Mouse (Mus musculus) left cerebral cortex, postnatal 36 days (tissue): ENCODE results near the gene Slc29a3. TPM values are rescaled to one million over a fixed set of nuclear protein-coding genes. Genes with fewer than 3 reads are reported as not detected.

Source experiments
- DNase-seq, 2 experiments: peaks; one replicate each; pipeline ENCODE4 v3.0.0; 2021 to 2022; ENCODE audit warnings: low spot score in 2 of 2, mixed read lengths in 1 of 2
- intact Hi-C: fragments of 180-260 bp; cut with DNase I; formaldehyde crosslinking; loops from one replicate; pipeline ENCODE4 v1.15.1; 2025
- total RNA-seq, 2 experiments: library from RNA; stranded (reverse); gene quantifications; 2 replicates each; pipeline ENCODE4 v1.2.3; 2021

Gene Slc29a3
- total RNA-seq, 2 experiments from 2014 or later, result 15.5 to 18.4 TPM

DNA sequence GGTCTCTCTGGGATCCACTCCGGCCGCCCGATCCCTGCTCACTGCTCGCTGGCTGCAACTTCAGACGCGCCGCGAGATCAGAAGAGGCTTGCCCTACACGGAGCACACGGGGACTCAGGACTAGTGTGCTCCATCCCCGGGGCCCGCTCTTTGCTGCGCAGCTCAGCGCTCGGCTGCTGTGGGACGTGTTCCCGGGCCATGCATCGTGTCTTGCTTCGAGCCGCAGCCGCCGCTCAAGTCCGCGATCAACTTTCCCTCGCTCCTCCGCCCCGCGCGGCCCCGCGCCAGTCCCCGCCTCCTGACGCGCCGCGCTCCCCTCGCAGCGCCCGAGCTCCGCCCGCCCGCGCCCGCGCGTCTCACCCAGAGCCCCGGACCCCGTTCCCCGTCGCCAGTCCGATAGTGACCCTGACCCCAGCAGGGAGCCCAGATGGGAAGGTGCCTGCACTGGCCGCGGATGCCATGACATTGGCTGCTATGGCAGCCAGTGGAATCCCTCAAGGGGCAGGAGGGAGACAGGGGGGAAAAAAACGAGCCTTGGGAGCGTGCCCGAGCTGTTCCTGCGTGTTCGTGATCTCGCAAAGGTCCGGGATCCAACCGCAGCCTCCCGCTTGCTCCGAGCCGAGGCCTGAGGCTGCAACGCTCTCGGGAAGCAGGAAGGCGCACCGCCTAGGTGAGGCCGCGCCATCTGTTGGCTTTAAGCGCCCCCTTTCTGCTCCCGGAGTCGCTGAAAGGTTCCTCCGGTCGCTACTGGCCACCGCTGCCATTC, 65.4 kb downstream of the Slc29a3 start:
- peak; percentile 49 to 62 for DNase-seq
- intact Hi-C loops, result loop anchor here (2.0 kb wide), 1 partner anchor 156 kb away; no protein-coding TSS in a partner anchor

GRCm38 (mm10) chr10:60686641-60686975, 66.0 kb downstream of the Slc29a3 start:
- no peak for DNase-seq

DNA sequence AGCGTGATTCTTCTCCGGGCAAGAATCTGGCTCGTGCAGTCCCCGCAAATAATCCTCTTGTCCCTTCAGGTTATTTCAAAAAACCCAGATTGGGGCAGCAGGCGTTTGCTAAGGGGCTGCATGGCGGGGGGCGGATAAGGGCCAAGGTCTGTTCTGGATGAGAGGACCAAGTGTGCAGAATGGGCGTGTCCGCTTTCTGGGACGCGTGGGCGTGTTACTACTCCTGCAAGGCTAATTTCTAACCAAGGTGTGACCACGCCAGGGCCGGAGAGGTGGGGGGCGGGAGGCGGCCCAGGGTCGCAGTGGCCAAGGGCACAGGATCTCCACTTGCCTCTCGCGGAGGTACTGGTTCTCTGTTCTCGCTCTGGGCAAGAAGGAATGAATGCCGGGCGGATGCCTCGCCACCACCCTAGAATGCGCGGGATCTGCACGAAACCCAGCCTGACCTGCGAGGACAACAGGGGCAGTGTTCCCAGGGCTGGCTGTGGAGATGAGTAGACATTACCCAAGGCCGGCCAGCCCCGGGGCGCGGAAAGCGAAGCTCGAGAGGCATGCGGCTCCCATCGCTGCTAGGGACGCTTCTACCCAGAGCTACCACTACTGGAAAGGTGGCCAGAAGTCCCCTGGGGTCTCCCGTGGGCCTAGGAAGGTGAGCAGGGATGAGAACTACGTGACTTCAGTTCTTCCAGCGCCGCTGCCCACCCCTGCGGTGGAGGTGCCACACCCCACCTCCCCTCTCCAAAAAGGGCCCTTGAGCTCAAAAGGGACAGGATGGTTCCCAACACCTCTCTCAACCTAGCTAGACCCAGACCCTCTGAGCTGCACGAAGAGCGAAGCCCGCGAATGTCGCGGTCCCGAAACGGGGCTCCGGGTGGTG, 66.6 kb downstream of the Slc29a3 start:
- intact Hi-C loops, result loop anchor here (2.0 kb wide), 1 partner anchor 155 kb away; no protein-coding TSS in a partner anchor

More at GRCm38 (mm10) chr10:60686641-60686975, 66.0 kb downstream of the Slc29a3 start:
- intact Hi-C loops, result loop anchor here (2.0 kb wide), 1 partner anchor 156 kb away; no protein-coding TSS in a partner anchor

GRCm38 (mm10) chr10:60678926-60679325, 73.7 kb downstream of the Slc29a3 start:
- DNase-seq, result no peak
- intact Hi-C loops, result no loop called here

More for the DNA sequence above, 66.6 kb downstream of the Slc29a3 start:
- DNase-seq, result no peak

GRCm38 (mm10) chr10:60677319-60677718, 75.3 kb downstream of the Slc29a3 start:
- no peak for DNase-seq
- intact Hi-C loops, result no loop called here

GRCm38 (mm10) chr10:60670166-60670565, 82.4 kb downstream of the Slc29a3 start:
- DNase-seq, result no peak
- intact Hi-C loops, result no loop called here

DNA sequence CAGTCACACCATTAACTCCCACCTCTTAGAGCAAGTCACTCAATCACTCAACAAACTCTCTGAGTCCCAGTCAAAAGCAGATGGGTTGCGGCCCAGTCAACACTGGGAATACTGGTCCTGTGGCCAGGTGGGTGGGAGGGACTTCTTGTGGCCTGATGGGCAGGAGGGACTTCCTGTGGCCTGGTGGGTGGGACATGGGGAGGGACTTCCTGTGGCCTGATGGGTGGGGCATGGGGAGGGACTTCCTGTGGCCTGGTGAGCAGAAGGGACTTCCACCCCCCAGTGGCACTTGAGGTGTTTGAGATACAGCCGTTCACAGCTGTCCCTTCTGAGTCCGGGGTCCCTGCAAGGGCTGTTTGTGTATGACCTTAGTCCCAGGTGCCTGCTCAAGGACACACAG, 84.0 kb downstream of the Slc29a3 start:
- intact Hi-C loops, result no loop called here
- no peak for DNase-seq

Other genes with a start within 250 kb of the Slc29a3 start
- gene Cdh23, start 56.3 kb downstream of the Slc29a3 start, total RNA-seq, result 1 to 10 TPM; 1.7 to 1.8 TPM
- gene Unc5b, start 78.8 kb upstream of the Slc29a3 start, total RNA-seq, result 10 to 100 TPM in 1 of 2 experiments, 1 to 10 TPM in 1; 9.7 to 13.5 TPM